35 mouse cellular contexts compared by ENCODE assay signal in the genomic region with DNA sequence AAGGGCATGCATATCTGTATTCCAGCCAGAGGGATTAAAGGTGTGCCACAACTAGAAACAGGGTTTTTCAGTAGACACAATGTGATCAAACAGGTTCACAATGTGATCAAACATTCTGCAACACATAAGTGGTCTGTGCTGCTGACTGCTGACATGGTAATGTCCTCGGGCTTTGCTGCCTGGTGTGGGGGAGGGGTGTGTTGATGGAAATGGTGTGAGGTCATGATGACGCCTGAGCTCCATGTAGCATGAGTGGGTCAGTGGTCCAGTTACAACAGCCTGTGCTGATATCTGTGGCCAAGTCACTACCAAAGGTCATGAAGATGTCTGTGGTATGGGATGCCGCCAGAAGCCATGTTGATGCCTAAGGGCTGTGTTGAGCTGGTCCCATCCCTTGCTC. TPM values are rescaled to one million over a fixed set of nuclear protein-coding genes. Genes with fewer than 3 reads are reported as not detected.
"Had no signal": no experiment of that assay in that cellular context is flagged by ENCODE, and none has a peak within 500 bp of the region (broad histone marks: within the 10 kb centered on the region; RNA-seq: fewer than 3 reads in every experiment).

No protein-coding gene starts in this region.

- DNase-seq: left cerebral cortex, postnatal 4 days; liver; liver, embryonic 13.5 days; liver, postnatal 0 days; lung, adult 18-20 months; lung, adult 2 months; lung, embryonic 14.5 days; lung, postnatal 10 days; lung, postnatal 14 days; lung, postnatal 36 days; lung, postnatal 4 days; midbrain, embryonic 14.5 days had no signal

- H3K36me3 ChIP-seq: limb, embryonic 10.5 days; limb, embryonic 12.5 days; limb, embryonic 13.5 days; limb, embryonic 15.5 days; liver, embryonic 13.5 days; liver, embryonic 15.5 days; lung, embryonic 15.5 days; midbrain, embryonic 10.5 days; midbrain, embryonic 12.5 days; midbrain, embryonic 13.5 days; midbrain, embryonic 15.5 days; neural tube, embryonic 12.5 days had no signal

- H3K27me3 ChIP-seq: limb, embryonic 12.5 days; limb, embryonic 13.5 days; limb, embryonic 15.5 days; liver, embryonic 13.5 days; liver, embryonic 15.5 days; lung, embryonic 15.5 days; midbrain, embryonic 12.5 days; midbrain, embryonic 13.5 days; midbrain, embryonic 15.5 days; neural tube, embryonic 12.5 days had no signal

- ATAC-seq: liver, postnatal 0 days; lung, postnatal 0 days; midbrain, embryonic 13.5 days; midbrain, embryonic 15.5 days; midbrain, embryonic 16.5 days had no signal

- H3K4me1 ChIP-seq: limb, embryonic 15.5 days; liver, embryonic 13.5 days; liver, embryonic 15.5 days; lung, embryonic 15.5 days; midbrain, embryonic 10.5 days; midbrain, embryonic 12.5 days; midbrain, embryonic 13.5 days; midbrain, embryonic 15.5 days; neural tube, embryonic 12.5 days had no signal

- H3K9me3 ChIP-seq: limb, embryonic 10.5 days; limb, embryonic 15.5 days; liver, embryonic 13.5 days; liver, embryonic 15.5 days; lung, embryonic 15.5 days; midbrain, embryonic 10.5 days; midbrain, embryonic 12.5 days; midbrain, embryonic 15.5 days; neural tube, embryonic 12.5 days had no signal

- H3K4me3 ChIP-seq: left cerebral cortex, adult 2 months; limb, embryonic 10.5 days; limb, embryonic 12.5 days; limb, embryonic 13.5 days; limb, embryonic 15.5 days; liver, embryonic 13.5 days; liver, embryonic 15.5 days; lung, embryonic 15.5 days; megakaryocyte, embryonic 14.5 days; midbrain, embryonic 10.5 days; midbrain, embryonic 12.5 days; midbrain, embryonic 13.5 days; midbrain, embryonic 15.5 days; myocyte; neural tube, embryonic 12.5 days had no signal

- H3K4me2 ChIP-seq: limb, embryonic 12.5 days; limb, embryonic 13.5 days; limb, embryonic 15.5 days; liver, embryonic 11.5 days; liver, embryonic 13.5 days; liver, embryonic 15.5 days; lung, embryonic 14.5 days; lung, embryonic 15.5 days; midbrain, embryonic 11.5 days; midbrain, embryonic 12.5 days; midbrain, embryonic 13.5 days; midbrain, embryonic 15.5 days; neural tube, embryonic 12.5 days had no signal

- H3K9ac ChIP-seq: limb, embryonic 12.5 days; limb, embryonic 13.5 days; limb, embryonic 15.5 days; liver, embryonic 13.5 days; liver, embryonic 14.5 days; liver, embryonic 15.5 days; liver, postnatal 0 days; lung, embryonic 14.5 days; lung, embryonic 15.5 days; midbrain, embryonic 12.5 days; midbrain, embryonic 13.5 days; midbrain, embryonic 15.5 days; neural tube, embryonic 12.5 days had no signal

- H3K27ac ChIP-seq: left cerebral cortex, adult 2 months; limb, embryonic 10.5 days; limb, embryonic 12.5 days; limb, embryonic 13.5 days; limb, embryonic 15.5 days; liver, embryonic 13.5 days; liver, embryonic 14.5 days; liver, embryonic 15.5 days; lung, embryonic 15.5 days; macrophage; midbrain, embryonic 10.5 days; midbrain, embryonic 12.5 days; midbrain, embryonic 13.5 days; midbrain, embryonic 15.5 days; neural tube, embryonic 12.5 days had no signal

RNA-seq across cellular contexts. Expression of a gene that starts 34.2 kb away (rescaled TPM):
- total RNA-seq: megakaryocyte, adult 5-6 weeks; megakaryocyte-erythroid progenitor cell, adult 5-6 weeks; monocyte, adult 5-6 weeks had no signal
- polyA plus RNA-seq: macrophage had no signal

RNA-seq across cellular contexts. Expression of a gene that starts 34.8 kb away (rescaled TPM):
- total RNA-seq: monocyte, adult 5-6 weeks had no signal
- polyA plus RNA-seq: macrophage had no signal
